Mouse (Mus musculus) spleen, adult 18-20 months (tissue): ENCODE measurements around the gene Cypt3.

Experiments
- DNase-seq, 2 experiments: peaks; one replicate each; pipeline ENCODE4 v3.0.0; 2022; ENCODE audit warnings: mixed read lengths in 2 of 2

Gene Cypt3

GRCm38 (mm10) chrX:153558293-153558692 lies at the start of gene Cypt3:
Gene Cypt3 (plus strand): TSS chrX:153558593.
- no peak for DNase-seq

GRCm38 (mm10) chrX:153515491-153515890 lies 42.9 kb upstream of the Cypt3 start:
- no peak for DNase-seq

- no peak for DNase-seq
These were observed 30.0 kb upstream of the Cypt3 start for GRCm38 (mm10) chrX:153528399-153528798.

- DNase-seq, result no peak
These were observed 1.8 kb upstream of the Cypt3 start for GRCm38 (mm10) chrX:153556634-153557033.

- no peak for DNase-seq
These were observed 6.3 kb downstream of the Cypt3 start for GRCm38 (mm10) chrX:153564650-153565049.

GRCm38 (mm10) chrX:153599583-153599982 lies 41.2 kb downstream of the Cypt3 start:
- peak in 1 of 2 experiments; percentile 1 for DNase-seq
